Mouse (Mus musculus) CH12.LX (cell line): ENCODE results near the gene Sez6l2. TPM values are rescaled to one million over a fixed set of nuclear protein-coding genes. Genes with fewer than 3 reads are reported as not detected.

Experiments
- DNase-seq: peaks from one replicate; pipeline ENCODE4 v3.0.0-alpha.2; 2013; ENCODE audit errors: extremely low read depth
- H3K27ac ChIP-seq: 2 replicates; pipeline ENCODE4 v1.5.1; 2012; ENCODE audit warnings: low read depth, mild to moderate bottlenecking, control low read depth, moderate library complexity; ENCODE audit not compliant: insufficient read depth
- H3K27me3 ChIP-seq: replicated peaks from 2 replicates; pipeline ENCODE3; 2012; ENCODE audit warnings: inconsistent platforms
- H3K36me3 ChIP-seq, 2 experiments: replicated peaks in 1 of 2; 2 replicates each; pipeline versions ENCODE3 to v1.6.1; 2012; ENCODE audit warnings: inconsistent platforms in 1 of 2, low read length in 1 of 2, mild to moderate bottlenecking in 1 of 2, mixed read lengths in 1 of 2, moderate library complexity in 1 of 2; ENCODE audit not compliant: control insufficient read depth in 1 of 2, insufficient read depth in 1 of 2
- H3K4me1 ChIP-seq, 2 experiments: 2 replicates each; pipeline ENCODE4 v1.6.1; 2012; ENCODE audit warnings: inconsistent platforms in 1 of 2, moderate library complexity in 1 of 2; ENCODE audit not compliant: insufficient read depth in 2 of 2, control insufficient read depth in 1 of 2
- H3K4me2 ChIP-seq: 2 replicates; pipeline ENCODE4 v1.6.1; 2012; ENCODE audit warnings: low read depth, mild to moderate bottlenecking, control low read depth; ENCODE audit not compliant: poor library complexity, insufficient read depth, severe bottlenecking
- H3K4me3 ChIP-seq, 3 experiments: fragments of 150-350 bp in 1 of 3; sonication (generic) in 1 of 3; replicated peaks in 1 of 3; 2 replicates each; pipeline versions ENCODE3 to v1.5.1; 2011 to 2012; ENCODE audit warnings: low read depth in 2 of 3, low read length in 2 of 3, mild to moderate bottlenecking in 2 of 3, moderate library complexity in 2 of 3, control low read depth in 1 of 3, improper control_type of control experiment in 1 of 3, inconsistent platforms in 1 of 3, mixed read lengths in 1 of 3; ENCODE audit not compliant: poor library complexity in 1 of 3
- H3K79me2 ChIP-seq: replicated peaks from 2 replicates; pipeline ENCODE4 v1.6.1; 2012; ENCODE audit warnings: mild to moderate bottlenecking, moderate library complexity; ENCODE audit not compliant: control insufficient read depth, poor library complexity, insufficient read depth, severe bottlenecking; ENCODE audit errors: extremely low read depth
- H3K9ac ChIP-seq: 2 replicates; pipeline ENCODE4 v1.6.1; 2012; ENCODE audit warnings: low read depth, mild to moderate bottlenecking, control low read depth, moderate library complexity; ENCODE audit not compliant: insufficient read depth
- H3K9me3 ChIP-seq: replicated peaks from 2 replicates; pipeline ENCODE3; 2012; ENCODE audit warnings: low read length, inconsistent platforms, mixed read lengths
- BHLHE40 ChIP-seq: IDR thresholded peaks from 2 replicates; pipeline ENCODE4 v1.6.1; 2011; ENCODE audit warnings: mild to moderate bottlenecking, low read depth, low read length, improper control_type of control experiment
- CTCF ChIP-seq, 2 experiments: IDR thresholded peaks in 1 of 2; conservative IDR thresholded peaks in 1 of 2; 2 replicates each; pipeline ENCODE4 v1.5.1; 2011 to 2012; ENCODE audit warnings: low read depth in 2 of 2, low read length in 2 of 2, improper control_type of control experiment in 1 of 2, inconsistent platforms in 1 of 2, mild to moderate bottlenecking in 1 of 2, moderate library complexity in 1 of 2
- EP300 ChIP-seq: IDR thresholded peaks from 2 replicates; pipeline ENCODE4 v1.6.1; 2011; ENCODE audit warnings: low read length, improper control_type of control experiment
- ETS1 ChIP-seq: conservative IDR thresholded peaks from 2 replicates; pipeline ENCODE4 v1.6.1; 2012; ENCODE audit warnings: low read depth, mild to moderate bottlenecking, inconsistent platforms, low read length, improper control_type of control experiment, moderate library complexity
- GABPA ChIP-seq: IDR thresholded peaks from 2 replicates; pipeline ENCODE4 v1.6.1; 2012; ENCODE audit warnings: low read depth, low read length, improper control_type of control experiment, inconsistent platforms; ENCODE audit not compliant: insufficient replicate concordance
- HCFC1 ChIP-seq: IDR thresholded peaks from 2 replicates; pipeline ENCODE4 v1.6.1; 2012; ENCODE audit warnings: low read depth, mild to moderate bottlenecking, inconsistent platforms, low read length, improper control_type of control experiment
- JUN ChIP-seq: IDR thresholded peaks from 2 replicates; pipeline ENCODE4 v1.6.1; 2011; ENCODE audit warnings: low read depth, mild to moderate bottlenecking, low read length, improper control_type of control experiment, moderate library complexity; ENCODE audit not compliant: insufficient read depth
- JUND ChIP-seq: conservative IDR thresholded peaks from 2 replicates; pipeline ENCODE4 v1.6.1; 2011; ENCODE audit warnings: low read depth, low read length, improper control_type of control experiment
- MAX ChIP-seq: IDR thresholded peaks from 2 replicates; pipeline ENCODE4 v1.6.1; 2011; ENCODE audit warnings: low read length, improper control_type of control experiment
- MAZ ChIP-seq: IDR thresholded peaks from 2 replicates; pipeline ENCODE4 v1.6.1; 2012; ENCODE audit warnings: low read depth, mild to moderate bottlenecking, inconsistent platforms, low read length, improper control_type of control experiment, moderate library complexity
- MXI1 ChIP-seq: IDR thresholded peaks from 2 replicates; pipeline ENCODE4 v1.6.1; 2011; ENCODE audit warnings: mild to moderate bottlenecking, low read depth, low read length, improper control_type of control experiment
- NELFE ChIP-seq: IDR thresholded peaks from 2 replicates; pipeline ENCODE4 v1.6.1; 2011; ENCODE audit warnings: low read depth, low read length, improper control_type of control experiment
- NRF1 ChIP-seq: IDR thresholded peaks from 2 replicates; pipeline ENCODE4 v1.6.1; 2014; ENCODE audit warnings: low read depth, mild to moderate bottlenecking, inconsistent platforms, low read length, improper control_type of control experiment, moderate library complexity
- PAX5 ChIP-seq: IDR thresholded peaks from 2 replicates; pipeline ENCODE4 v1.6.1; 2012; ENCODE audit warnings: low read length, inconsistent platforms, mixed read lengths
- POLR2A ChIP-seq: IDR thresholded peaks from 2 replicates; pipeline ENCODE4 v1.6.1; 2011; ENCODE audit warnings: low read depth, mild to moderate bottlenecking, improper control_type of control experiment, low read length
- POLR2AphosphoS2 ChIP-seq: IDR thresholded peaks from 2 replicates; pipeline ENCODE4 v1.6.1; 2011; ENCODE audit warnings: low read depth, low read length, improper control_type of control experiment
- RCOR1 ChIP-seq: conservative IDR thresholded peaks from 2 replicates; pipeline ENCODE4 v1.6.1; 2012; ENCODE audit warnings: low read depth, mild to moderate bottlenecking, inconsistent platforms, low read length, improper control_type of control experiment
- TBP ChIP-seq: conservative IDR thresholded peaks from 2 replicates; pipeline ENCODE4 v1.6.1; 2011; ENCODE audit warnings: low read depth, low read length, improper control_type of control experiment
- TCF12 ChIP-seq: IDR thresholded peaks from 2 replicates; pipeline ENCODE4 v1.6.1; 2014; ENCODE audit warnings: low read depth, mild to moderate bottlenecking, inconsistent platforms, low read length, improper control_type of control experiment
- ZC3H11A ChIP-seq: IDR thresholded peaks from 2 replicates; pipeline ENCODE4 v1.6.1; 2012; ENCODE audit warnings: low read depth, mild to moderate bottlenecking, inconsistent platforms, low read length, improper control_type of control experiment
- dilution Hi-C: fragments of 300-500 bp; cut with MboI; formaldehyde crosslinking; loops from 2 replicates; pipeline ENCODE4 v1.14.3; 2020; ENCODE audit warnings: low sequenced_read_pairs; ENCODE audit not compliant: extremely low pct_unique_long_range_greater_than_20kb, extremely low pct_ligation_motif_present
- in situ Hi-C: fragments of 300-500 bp; cut with MboI; formaldehyde crosslinking; loops from 3 replicates; pipeline ENCODE4 v1.14.3; 2019; ENCODE audit warnings: low sequenced_read_pairs, low pct_ligation_motif_present, low pct_unique_long_range_greater_than_20kb, mixed read lengths
- polyA plus RNA-seq: library from polyadenylated mRNA; unstranded; fragments of >175 nt; gene quantifications from 2 replicates; pipeline ENCODE4 v1.2.1, GENCODE M21; 2012; ENCODE audit warnings: low read depth; ENCODE audit not compliant: insufficient read length
- total RNA-seq, 2 experiments: library from RNA; depleted of rRNA; stranded (reverse); fragments of 300-350 nt in 1 of 2; fragments of >200 nt in 1 of 2; gene quantifications; 2 replicates each; pipeline ENCODE4 v1.2.3; 2012 to 2014

Sez6l2 gene
- total and polyA plus RNA-seq, 3 experiments: 7.2 to 29.3 (median 9.9) TPM

DNA sequence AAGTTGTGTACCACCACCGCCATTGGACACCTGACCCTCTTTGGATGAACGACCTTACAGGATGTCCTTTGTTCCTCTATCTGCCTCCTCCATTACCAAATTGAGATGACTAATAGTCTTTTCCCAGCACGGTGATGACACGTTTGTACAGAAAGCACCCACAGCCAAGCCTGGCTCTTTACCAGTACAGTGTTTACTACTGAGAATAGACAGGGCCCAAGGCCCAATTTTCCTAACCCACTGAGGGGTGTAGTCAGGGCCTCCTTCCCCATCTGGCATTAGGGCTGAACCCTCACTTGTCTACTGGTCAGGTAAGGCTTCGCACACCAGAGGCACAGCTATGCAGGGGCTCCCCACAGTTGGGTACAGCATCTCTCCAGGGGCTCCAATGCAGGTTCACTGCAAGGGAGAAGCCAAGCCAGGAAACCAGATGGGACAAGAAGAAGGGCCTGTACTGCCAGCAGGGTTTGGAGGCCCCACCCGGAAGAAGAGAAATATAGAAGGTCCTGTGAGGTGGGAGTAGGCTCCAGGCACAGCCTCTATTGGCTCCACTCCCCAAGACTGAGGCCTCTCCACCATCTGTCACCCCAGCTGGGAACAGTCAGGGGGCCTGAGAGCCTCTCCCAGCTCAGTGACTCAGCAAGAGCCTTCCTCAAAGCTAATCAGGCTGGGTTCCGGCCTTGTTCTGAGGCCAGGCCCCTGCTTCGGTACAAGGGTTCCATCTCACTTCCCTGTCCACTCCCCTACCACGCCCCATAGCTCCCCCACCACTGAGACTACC, 58.1 kb downstream of the Sez6l2 start (continued):
- TF ChIP-seq RCOR1: no peak
- TF ChIP-seq POLR2AphosphoS2: no peak
- no peak for TF ChIP-seq PAX5
- TF ChIP-seq CTCF (conservative IDR thresholded peaks at IDR 0.05 in 1 of 2, IDR thresholded peaks at IDR 0.05 in 1 of 2; ENCODE audit: low read depth in 2 of 2, low read length in 2 of 2): no peak
- TF ChIP-seq BHLHE40: peak; percentile 10; the same call in 1 of the 2 replicates
- peak; percentile 60; the same call in 1 of the 2 replicates for TF ChIP-seq TCF12
- peak; percentile 42 for TF ChIP-seq HCFC1
- TF ChIP-seq POLR2A: peak; percentile 60
- TF ChIP-seq ZC3H11A: no peak
- TF ChIP-seq NELFE: no peak
- TF ChIP-seq JUND: no peak

DNA sequence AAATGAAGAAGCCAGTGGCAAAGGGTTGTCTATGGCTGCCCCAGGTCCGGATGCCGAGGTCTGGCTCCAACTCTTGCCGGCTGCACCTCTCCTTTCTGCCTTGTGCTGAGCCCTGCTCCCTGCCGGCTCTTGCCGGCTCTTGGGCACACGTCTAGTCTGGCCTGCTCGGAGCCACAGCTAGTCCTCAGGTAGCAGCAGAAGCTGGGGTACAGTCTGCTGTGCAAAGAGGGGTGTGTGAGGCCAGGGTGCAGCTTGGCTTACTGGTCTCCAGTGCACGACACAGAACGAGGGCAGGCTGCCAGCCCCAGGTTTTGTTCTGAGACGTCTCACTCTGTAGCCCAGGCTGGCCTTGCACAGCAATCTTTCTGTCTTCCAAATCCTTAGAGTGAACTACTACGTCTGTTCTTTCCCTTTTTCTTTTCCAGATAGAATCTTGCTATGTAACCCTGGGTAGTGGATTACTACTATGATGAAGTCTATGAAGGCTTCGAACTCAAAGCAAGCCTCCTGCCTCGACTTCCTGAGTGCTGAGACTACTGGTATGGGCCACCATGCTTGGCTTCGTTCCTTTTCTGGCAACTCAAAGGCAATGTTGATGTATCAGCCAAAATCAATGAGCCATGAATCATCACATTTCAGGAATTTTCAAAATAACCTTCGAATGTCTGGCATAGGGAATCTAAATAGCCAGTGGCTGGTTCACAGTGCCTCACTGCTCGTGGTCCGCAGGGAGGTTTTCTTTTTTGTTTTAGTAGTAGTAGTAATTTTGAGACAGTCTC, 59.1 kb downstream of the Sez6l2 start:
- H3K4me3 ChIP-seq: no peak overlapping the region
- no peak for DNase-seq
- H3K27ac ChIP-seq: peak overlapping the region; percentile 71
- no peaks in the 10 kb centered on the region for H3K9me3 ChIP-seq
- peaks cover 3 to 25% of the 10 kb centered on the region in 2 experiments for H3K36me3 ChIP-seq
- in situ Hi-C loops: loop anchor here (10.0 kb wide), 1 partner anchor 305 kb away; the partner anchor contains the start of gene Coro1a
- H3K9ac ChIP-seq: no peak overlapping the region
- TF ChIP-seq MAX (no peak), MXI1 (no peak), ETS1 (no peak), JUN (no peak), TBP (no peak), NRF1 (no peak), GABPA (no peak), MAZ (no peak), EP300 (no peak), HCFC1 (no peak)
- H3K79me2 ChIP-seq: peaks cover 14% of the 10 kb centered on the region
- no peaks in the 10 kb centered on the region for H3K27me3 ChIP-seq
- peaks cover 31 to 82% of the 10 kb centered on the region in 2 experiments for H3K4me1 ChIP-seq
- H3K4me2 ChIP-seq: no peak overlapping the region
- dilution Hi-C loops: no loop called here
